Mouse (Mus musculus): Measurements from ENCODE around the gene Lrrc32.

Lrrc32 gene

DNA sequence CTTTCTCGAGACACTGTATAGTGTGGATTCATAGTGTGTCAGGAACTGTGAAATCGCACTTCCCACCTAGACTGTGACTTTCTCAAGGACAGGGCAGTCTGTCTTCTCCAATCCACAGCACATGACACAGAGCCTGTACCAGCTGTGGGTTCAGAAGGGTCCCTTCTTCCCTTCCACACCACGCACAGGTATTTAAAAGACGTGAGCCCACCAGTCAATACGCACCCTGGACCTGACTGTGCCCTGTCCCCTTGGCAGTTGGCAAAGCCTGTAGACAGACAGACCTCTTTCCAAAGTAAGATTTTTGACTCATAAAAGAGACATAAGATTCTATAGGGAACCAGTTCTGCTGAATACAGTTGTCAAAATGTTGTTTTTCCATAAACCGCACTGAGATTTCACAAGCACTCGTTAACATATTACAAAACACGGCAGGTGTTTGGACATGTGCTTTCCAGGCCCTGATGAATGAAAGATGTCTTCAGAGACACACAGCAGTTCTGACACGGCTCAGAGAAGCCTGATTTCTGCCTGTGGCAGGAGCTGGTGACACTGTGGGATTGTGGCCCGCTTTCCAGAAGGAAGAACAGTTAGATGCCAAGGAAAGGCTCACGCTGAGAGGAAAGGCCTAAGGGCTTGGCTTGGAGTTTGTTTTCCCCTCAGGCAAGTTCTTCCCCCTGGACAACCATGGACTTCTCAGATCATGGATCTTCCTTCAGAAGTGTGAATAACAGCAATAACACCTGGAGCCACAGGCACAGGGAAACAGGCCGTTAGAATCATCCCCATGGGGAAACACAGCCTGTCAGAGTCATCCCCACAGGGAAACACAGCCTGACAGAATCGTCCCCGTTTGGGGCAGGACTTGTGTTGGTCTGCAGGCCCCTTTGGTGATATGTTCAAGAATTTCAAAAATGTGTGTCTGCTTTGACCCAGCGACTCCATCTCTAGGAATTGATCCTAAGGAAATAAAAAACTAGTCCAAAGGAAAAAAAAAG, 22.2 kb downstream of the Lrrc32 start:
- no peak for DNase-seq (ENCODE audit: low spot score)

DNA sequence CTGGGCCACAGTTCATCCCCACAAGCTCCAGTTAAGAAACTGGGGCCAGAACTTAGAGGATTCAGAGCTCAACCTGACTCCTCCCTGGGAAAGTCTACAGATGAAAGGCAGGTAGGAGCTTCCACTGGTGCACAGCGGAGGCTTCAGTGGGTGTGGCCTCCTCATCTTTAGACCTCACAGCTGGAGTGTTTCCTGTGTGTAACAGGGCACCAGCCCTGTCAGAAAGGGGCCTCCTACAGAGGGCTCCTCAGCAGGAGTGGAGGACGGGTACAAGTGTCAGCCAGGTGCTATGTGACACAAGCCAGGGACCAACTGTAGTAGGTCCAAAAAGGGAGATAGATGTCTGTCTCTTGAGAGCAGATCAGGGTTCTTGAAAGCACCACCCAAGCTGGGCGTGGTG, 24.2 kb downstream of the Lrrc32 start:
- DNase-seq (ENCODE audit: low spot score) = no peak

DNA sequence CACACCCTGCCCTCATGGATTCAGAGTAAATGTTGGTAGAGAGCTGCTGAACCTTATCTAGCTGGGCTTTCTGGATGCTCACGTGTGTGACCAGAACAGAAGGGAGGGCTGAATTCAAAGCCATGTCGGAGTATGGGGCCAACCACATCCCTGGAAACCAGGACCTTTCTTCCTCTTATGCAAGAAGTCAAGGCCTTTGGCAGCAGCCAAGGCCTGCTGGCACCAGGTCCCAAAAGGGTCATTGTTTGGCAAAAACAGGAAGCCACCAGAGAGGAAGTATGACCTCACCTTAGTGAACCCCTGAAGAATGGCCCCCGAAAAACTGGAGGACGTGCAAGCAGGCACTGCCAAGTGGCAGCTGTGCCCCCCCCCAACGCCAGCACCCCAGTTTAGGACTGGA, 33.5 kb downstream of the Lrrc32 start:
- no peak for DNase-seq (ENCODE audit: low spot score)

DNA sequence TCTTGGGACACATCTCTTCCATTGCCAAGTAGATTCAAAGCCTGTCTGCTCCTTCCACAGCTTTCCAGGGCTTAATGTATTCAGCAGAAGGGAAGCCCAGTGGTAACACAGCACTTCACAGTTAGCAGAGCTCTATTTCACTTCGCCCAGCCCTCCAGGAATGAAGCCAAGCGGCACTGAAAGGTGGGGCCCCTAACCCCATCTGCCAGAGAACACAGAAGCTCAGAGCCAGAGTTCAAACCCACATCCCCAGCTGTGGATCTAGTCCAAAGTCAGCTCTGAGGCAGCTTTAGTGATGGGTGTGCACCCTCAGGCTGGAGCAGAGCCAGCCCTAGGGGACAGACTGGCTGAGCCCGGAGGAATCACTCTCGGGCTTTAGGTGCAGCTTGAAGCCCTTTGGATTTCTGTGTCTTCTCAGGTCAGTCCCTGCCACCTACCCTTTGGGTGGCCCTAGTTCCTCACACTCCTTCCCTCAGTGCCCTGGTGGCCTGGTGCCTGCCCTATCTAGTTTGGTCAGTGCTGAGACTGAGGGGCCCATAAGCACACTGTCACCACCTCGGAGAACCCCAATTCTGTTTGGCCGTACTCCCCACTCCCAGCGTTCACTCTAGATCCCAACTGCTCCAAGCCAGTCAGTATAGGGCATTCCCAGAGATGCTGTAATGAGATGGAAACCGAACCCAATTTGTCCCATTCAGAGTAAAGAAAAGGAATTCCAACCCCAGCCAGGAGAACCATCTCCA, 34.2 kb downstream of the Lrrc32 start:
- DNase-seq (ENCODE audit: low spot score) = no peak

DNA sequence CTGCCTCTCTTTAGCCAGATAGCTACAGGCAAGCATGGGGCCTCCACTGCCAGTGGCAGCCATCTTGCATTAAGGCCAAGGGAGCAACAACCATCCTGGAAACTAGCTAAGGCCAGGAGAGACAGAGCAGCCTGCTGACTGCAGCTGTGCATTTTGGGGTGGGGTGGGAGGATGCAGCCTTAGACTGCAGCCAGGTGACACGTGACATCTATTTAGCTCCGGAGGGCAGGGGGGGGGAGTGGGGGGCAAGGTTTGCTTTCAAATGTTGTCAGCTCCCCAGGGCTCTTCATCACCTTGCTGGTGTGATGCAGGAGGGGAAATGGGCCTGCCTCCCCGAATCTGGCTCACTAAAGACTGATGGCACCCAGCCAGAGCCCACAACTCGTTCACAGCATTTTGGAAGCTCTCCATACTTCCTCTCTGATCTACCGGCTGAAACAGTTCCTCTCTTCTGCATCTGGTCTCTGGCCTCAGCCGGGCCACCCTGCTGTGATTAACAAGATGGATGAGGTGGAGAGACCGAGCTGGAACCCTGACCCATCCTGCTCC, 34.8 kb downstream of the Lrrc32 start:
- no peak for DNase-seq (ENCODE audit: low spot score)

DNA sequence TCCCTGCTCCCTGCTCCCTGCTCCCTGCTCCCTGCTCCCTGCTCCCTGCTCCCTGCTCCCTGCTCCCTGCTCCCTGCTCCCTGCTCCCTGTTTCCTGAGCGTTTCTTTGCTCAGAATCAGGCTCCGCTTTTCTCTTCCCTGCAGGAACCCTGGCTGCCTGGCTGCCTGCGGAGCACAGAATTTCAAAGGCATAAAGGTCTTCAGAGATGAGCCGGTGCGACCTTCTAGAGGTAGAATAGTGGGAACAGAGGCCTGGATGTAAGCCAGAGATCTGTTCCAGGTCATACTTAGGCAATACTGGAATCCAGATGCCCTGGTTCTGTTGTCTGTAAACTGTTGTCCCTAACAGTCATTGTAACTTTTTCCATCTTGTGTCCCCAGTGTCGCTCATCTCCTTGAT, 35.3 kb downstream of the Lrrc32 start:
- DNase-seq (ENCODE audit: low spot score) = no peak

DNA sequence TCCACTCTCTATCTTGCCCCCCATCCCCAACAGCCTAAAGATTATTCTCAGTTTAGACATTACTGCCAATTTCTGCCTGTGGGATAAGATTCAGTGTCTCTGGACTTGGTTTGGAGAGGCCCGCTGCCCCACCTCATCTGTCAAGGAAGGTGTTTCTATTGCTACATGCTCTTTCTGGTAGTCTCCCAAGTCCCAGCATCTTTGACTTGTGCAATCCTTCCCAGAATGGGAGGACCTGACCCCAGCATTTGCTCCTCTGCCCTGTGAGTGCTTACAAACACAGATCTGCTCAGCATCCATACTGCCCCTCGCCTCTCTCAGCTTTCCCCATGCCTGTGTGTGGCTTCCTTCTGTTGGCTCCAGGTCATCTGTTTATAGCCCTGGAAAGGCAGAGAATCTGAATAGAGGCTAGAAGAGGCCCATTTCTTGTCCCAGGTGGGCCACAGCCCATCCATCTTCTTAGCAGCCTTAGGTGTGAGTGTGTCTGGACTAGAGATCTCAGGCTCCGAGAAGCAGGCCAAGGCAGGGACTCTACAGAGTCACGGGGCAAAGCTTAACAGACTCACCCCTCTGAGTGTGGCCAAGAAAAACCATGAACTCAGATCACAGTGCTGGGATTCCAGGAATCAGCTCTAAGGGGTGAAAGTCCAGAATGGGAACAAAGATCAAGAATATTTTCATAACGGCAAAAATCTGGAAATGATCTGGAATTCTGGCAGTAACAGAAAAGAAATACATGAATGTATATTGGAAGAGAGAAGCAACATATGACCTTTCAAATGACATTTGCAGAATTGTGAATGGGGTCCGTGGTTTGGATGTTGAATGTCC, 36.0 kb downstream of the Lrrc32 start:
- no peak for DNase-seq (ENCODE audit: low spot score)

DNA sequence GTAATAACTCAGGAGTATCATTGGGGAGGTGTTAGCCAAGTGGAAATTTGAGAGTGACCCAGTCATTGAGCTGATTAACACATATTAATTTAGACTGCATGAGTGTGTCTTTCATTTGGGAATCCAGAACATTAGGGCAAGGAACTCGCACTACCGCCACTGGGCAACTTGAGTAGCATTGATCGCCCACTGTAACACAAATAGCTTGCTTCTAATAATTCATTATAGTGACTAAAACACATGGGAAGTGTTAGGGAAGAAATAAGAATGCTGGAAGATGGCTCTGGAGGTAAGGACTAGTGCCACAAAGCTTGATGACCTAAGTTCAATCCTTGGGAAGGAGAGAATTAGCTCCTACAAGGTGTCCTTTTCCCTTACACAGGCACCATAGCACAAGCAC, 38.0 kb downstream of the Lrrc32 start:
- DNase-seq (ENCODE audit: low spot score) = no peak

DNA sequence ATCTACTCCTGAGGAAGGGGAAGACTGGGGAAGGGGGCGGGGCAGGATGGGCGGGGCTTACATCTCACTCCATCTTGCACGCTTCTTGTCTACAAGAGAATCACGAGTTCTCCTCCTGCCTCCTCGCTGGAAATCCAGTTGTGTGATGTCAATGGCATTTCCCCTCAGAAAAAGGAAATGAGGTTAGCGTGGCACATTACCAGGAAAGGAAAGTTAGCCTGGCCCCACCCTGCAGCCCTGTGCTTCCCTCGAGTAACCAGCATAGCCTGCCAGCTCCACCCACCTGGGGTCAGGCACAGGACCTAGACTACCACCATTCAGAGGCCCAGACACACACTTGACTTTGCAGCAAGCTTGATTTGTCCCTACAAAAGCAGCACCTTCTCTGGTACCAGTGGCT, 42.5 kb downstream of the Lrrc32 start:
- no peak for DNase-seq (ENCODE audit: low spot score)

DNA sequence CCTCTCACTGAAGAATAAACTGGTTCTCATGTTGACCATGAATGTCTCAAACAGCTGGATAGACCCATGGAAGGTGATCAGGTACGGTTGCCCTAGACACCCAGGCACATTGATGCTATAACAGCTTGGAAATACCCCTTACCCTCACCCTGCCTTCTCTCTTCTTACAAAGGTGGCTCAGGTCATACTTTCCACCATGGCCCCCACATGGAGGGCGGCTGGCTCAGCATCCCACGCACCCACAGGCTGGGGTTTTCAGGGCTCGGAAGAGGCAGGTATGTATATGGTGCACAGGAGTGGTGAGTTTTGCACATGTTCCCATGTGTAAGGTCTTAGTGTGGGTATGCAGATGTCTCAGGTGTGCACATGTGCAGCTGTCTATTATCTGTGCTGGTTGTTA, 43.9 kb downstream of the Lrrc32 start:
- DNase-seq (ENCODE audit: low spot score) = no peak

DNA sequence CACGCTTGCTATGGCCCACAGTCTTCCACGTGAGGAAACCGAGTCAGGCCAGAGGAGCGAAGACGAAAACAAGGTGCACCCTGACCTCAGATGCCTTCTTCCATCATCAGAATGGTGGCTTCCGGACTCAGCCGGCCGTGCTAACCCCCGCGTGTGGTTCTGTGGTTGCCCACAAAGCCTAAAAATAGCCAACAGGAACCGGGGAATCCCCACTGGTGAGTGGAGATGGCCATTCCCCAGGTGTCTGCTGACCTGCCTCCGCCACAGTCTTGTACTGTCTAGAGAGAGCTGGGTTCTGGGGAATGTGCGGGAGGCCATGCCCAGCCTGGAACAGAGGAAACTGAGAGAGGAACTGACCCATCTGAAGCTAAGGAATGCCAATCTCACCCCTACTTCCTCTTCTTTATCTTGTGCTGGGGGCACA, 45.4 kb downstream of the Lrrc32 start:
- no peak for DNase-seq (ENCODE audit: low spot score)

DNA sequence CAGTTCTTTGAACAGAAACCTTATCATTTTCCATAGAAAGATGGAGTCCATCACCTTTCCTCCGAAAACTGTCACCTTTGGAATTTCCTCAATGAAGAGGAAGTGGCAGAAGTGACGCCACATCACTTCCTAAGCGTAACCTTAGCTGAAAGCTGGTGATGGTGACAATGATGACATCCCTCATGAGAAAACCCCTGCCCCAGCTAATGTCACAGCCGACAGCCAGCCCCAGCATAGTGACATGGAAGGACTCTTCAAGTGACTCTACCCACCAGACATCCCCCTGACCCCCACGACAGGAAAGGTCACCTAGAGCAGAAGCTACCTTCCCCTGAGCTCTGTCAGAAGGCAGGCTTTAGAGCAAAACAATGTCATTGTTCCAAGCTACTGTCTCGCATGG, 46.1 kb downstream of the Lrrc32 start:
- DNase-seq (ENCODE audit: low spot score) = no peak

DNA sequence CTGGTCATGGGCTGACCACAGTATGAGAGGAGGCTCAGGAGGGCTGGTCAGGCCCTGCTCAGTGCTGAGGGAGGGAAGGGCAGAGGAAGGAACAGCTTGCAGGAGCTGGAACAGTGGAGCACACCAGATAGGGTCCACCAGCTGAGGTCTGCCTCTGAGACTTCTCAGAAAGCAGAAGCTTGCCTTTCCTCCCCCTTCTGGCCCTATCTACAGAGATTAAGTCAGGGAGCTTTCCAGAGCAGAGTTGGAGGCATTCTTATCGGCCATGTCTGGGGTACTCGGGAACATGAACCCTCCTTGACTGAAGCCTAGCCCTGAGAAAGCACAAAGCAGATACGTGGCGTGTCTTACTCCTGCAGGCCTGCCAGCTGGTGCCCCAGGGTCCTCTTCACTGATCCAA, 46.8 kb downstream of the Lrrc32 start:
- no peak for DNase-seq (ENCODE audit: low spot score)

DNA sequence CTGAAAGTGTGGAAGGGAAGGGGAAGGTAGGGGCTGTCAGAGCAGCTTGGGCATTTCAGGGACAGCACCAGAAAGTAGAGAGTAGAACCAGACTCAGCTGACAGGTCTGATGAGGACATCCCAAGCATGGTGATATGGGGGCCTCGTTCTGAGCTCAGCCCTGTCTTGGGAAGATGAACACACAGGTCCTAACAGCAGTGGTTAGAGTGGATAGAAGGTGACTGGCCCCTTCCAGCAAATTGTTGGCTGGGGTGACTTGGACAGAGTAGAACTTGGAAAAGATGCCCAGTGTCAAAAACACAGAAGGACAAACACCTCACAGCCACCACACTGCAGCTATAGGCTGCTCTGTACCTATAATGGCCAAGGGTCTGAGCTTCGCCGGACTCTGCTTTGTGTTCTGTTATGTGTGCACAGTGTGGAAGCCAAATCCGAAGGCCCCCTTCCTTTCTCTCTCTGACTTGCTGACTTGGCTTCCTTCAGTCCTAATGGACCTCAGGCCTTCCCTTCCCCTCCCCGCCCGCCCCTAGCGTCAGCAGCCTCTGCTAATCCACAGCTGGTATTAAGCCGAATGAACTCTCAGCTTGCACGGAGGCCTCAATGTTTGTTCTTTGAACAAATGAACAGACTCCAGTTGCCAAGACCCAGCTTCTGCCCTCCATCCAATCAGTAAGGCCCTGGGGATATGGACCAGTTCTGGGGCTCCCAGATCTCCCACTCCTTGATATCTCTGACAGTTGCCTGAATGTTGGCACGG, 48.3 kb downstream of the Lrrc32 start:
- no peak for DNase-seq (ENCODE audit: low spot score)

DNA sequence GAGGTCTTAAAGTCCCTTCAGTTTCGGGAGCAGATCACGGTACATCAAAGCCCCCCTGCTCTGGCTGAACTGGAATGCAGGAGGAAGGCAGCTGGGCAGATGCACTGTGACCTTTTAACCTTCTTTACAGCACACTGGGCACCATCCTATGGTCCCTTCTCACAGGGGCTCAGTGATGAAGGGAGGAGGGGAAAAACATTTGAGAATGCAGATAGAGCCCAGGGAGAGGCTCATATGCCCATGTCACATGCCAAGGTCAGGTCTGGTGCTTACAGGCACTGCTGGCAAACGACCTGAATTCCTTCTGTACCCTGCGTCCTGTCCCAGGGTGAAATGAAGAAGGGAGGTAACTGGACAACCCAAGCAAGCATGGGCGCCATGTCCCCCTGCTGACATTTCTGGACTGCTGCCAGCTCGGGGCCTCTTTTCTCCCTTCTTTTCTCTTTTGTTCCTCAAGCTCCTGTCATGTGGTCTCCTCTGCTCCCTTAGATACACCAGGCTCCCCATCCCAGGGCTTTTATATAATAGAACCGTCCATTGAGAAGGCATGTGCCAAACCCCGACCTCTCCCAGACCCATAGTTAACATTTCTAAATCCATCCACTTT, 49.0 kb downstream of the Lrrc32 start:
- peak; percentile 70 for DNase-seq (ENCODE audit: low spot score)

DNA sequence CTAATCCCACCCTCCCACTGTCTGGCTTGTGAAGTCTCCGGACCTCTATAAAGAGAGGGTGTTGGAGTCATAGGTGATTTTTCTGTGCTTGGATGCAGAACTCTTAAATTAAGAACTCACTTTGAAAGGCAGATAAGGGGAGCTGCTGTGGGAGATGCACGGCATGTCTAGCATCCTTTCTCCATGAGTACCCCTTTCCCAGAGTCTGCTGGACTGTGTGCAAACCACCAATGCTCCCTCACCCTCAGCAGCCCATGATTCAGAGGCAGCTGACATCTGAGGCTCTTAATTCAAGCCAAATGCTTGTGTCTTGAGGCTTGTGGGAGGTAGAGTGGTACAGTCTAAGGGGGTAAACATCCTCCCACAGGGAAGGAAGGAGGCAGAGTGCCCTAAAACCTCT, 51.8 kb downstream of the Lrrc32 start:
- no peak for DNase-seq (ENCODE audit: low spot score)

DNA sequence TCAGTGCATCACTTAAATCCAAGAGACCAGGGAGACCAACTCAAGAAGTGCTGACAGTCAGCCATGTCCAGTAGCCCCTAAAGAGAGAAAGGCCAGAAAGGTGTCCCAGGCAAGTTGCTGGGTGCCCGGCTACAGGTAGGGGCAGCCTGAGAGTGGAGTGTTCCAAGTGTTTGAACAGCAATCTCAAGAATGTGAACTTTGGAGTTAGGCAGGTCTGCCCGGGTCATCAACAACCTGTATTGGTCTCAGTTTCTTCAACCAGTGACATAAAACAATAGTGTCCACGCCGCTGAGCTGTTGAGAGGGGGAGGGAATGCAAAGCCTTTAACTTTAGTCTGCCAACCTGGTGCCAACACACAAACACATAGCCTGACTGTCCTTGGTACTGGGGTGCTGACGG, 52.5 kb downstream of the Lrrc32 start:
- DNase-seq (ENCODE audit: low spot score) = no peak

DNA sequence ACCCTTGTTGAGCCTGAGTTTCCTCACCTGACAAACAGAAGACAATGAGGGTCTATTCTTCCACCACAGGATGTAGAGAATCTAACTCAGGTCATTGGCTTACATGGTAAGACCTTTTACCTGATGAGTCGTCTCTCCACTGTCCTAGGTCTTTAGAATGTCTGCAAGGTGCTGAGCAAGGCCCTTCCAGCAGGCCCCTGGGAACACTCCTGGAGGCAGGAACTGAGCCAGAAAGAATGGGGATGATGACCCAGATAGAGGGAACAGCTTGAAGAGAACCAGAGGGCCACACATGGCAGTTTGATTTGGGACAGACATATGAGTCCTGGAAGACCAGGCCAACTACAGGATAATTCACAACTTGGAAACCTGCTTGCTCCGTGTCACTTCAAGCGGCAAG, 53.2 kb downstream of the Lrrc32 start:
- no peak for DNase-seq (ENCODE audit: low spot score)

DNA sequence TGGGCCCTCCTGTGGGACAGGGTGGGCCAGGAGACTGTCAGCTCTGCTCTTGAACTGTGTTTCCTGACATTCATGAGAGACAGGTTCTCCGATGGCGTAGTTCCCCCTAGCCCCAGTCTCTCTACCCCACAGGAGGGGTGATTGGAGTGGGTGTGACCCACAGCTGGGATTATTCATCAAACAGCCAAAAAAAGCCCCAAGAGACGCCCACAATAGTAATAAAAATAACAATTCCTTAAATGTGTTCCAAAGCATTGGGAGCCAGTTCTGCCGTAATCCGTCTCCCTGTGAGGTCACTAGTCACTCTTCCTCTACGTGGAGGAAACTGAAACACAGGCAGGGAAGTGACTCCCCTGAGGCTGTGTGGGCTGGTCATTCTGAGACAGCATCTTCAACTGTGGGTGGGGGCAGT, 53.7 kb downstream of the Lrrc32 start:
- no peak for DNase-seq (ENCODE audit: low spot score)

DNA sequence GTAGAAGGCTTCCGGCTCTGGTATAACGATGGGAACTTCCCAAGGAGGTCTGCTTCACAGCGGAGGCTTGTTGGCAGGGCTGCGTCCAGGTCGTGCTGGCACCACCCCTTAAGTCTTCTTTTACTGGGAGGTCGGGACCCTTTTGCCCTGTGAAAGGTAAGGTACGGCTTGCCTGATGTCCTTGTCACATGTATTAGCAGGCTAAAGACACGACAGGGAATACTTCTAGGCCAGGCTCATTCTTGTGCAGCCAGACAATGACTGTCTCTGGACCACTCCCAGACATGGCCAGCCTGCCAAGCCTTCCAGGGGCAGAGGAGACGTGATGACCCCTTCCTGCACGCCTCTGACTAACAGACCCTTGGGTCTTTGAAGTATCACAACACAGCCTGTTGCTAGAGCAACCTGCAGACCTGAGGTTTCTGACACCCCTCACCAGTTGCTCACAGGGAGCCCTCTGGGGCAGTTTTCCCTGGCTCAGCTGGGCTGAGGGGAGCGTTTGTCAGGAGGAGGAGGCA, 54.8 kb downstream of the Lrrc32 start:
- DNase-seq (ENCODE audit: low spot score) = no peak

DNA sequence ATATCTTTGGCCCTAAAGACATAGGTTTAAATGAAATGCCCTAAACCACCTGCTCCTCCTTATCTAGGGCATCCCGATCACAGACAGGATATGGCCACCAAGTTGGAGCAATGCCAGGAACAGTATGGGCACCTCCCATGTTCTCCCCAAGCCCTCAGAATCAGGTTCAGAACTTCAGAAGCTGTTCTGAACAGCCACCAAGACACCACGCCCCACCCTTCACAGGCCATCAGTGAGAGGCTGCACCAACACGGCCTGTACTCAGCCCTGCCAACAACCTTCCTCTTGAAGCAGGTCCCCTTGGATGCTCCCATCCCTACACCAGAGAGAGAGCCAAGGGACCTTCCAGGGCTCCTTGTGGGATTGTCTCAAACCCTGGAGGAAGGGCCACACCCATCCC, 55.5 kb downstream of the Lrrc32 start:
- DNase-seq (ENCODE audit: low spot score) = no peak

Data from testis, postnatal 10 days (tissue).